Mouse (Mus musculus) CH12F3 (cell line): ENCODE data around the gene Ranbp9.

ENCODE experiments used
- in situ Hi-C: fragments of 300-500 bp; cut with MboI; formaldehyde crosslinking; loops from 2 replicates; pipeline ENCODE4 v1.14.3; 2020; ENCODE audit warnings: low sequenced_read_pairs

Ranbp9 gene

DNA sequence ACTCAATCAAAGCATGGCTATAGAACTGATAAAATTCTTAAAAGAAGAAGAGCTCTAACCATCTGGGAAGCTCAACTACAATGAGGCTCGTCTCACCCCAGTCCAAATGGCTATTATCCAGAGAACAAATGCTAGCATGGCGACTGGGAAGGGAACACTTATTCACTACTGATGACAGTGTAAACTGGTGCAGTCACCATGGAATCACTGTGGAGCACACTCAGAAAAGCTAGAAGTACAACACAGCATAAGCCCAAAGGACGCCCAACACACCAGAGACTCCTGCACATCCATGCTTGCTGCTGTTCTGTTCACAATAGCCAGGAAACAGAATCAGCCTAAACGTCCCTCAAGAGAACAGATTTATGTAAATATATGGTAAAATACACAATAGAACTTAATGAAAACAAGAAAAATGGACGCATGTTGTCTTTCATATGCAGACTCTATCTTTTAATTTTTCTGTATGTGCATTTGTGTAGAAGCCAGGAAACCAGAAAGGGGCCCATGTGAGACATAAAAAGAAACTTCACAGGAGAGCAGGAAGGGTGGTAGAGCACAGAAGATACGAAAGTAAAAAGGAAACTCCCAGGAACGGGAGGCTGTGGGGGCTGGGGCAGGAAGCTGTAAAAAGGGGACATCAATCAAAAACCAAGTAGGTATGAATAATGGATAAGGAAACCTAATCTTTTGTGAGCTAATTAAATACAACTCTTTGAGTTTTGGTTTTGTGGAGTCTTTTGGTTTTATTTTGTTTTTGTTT is 28.1 kb downstream of the Ranbp9 start:
- in situ Hi-C loops = no loop called here

DNA sequence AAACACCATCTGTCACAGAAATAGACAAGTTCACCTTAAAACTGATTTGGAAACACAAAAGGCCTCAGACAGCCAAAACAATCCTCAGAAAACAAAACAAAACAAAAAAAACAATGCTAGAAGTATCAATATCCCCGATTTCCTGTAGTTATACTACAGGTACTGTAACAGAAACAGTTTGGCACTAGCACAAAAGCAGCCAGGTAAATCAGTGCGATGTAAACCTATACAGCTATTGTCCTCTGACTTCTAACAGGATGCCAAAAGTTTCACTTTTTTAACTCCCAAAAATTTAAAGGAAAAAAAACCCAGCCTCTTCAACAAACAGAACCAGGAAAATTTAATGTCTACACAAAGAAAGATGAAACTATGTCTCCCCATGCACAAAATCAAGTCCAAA is 28.9 kb downstream of the Ranbp9 start:
- in situ Hi-C loops = no loop called here

DNA sequence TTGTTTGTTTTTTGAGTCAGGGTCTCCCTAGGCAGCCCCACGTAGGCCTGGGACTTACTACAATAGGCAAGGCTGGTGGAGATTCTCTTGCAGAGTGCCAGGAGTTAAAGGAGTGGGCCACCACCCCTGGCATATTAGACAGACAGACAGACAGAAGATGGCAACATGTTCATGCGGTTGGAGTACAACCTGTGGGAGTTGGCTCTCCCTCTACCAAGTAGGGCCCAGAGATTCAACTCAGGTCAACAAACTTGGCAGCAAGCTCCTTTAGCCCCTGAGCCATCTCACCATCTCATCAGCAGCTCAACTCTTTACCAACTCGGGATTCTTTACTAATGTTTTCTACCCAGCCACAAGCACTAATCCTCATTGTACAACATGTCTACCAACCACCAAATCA is 30.4 kb downstream of the Ranbp9 start:
- in situ Hi-C loops = no loop called here

DNA sequence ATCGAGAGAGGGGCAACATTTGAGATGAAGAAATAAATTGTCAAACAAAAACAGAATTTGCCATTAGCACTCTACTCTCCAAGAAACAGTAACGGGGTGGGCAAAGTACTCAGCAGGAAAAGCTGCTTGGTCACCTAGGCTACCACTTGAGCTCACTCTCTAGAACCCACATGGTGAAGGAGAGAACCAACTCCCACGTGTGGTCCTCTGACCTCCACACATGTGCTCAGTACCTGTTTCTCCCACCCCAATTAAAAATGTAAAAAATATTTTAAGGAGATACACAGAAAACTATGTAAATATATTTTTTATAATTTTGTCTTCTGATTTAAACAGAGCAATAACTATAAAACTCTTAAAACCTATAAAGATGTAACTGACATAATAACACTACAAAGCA is 33.4 kb downstream of the Ranbp9 start:
- in situ Hi-C loops = no loop called here

- in situ Hi-C loops = no loop called here
Observed at GRCm38 (mm10) chr13:43445754-43446153, 35.3 kb downstream of the Ranbp9 start.

- in situ Hi-C loops = no loop called here
Observed at GRCm38 (mm10) chr13:43444717-43445116, 36.4 kb downstream of the Ranbp9 start.

GRCm38 (mm10) chr13:43443706-43444105 is 37.4 kb downstream of the Ranbp9 start:
- in situ Hi-C loops = no loop called here

DNA sequence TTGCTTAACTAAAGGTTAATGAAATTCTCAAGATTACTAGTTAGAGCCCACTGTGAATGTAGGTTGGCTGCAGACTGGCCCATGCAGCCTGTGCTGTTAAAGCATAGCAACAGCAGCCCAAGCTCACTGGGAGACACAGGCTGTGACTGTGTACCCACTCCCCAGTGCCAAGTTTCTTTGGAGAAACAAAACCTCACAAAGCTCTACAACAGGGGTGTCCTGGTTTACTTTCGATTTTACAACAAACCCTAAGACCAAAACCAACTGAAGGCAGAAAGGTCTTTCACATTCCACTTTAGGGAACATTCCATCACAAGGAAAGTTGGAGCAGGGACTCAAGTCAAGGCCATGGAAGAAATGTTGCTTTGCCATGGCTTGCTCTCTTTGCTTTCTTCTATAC is 38.5 kb downstream of the Ranbp9 start:
- in situ Hi-C loops = no loop called here

GRCm38 (mm10) chr13:43440376-43440775 is 40.7 kb downstream of the Ranbp9 start:
- in situ Hi-C loops = no loop called here

DNA sequence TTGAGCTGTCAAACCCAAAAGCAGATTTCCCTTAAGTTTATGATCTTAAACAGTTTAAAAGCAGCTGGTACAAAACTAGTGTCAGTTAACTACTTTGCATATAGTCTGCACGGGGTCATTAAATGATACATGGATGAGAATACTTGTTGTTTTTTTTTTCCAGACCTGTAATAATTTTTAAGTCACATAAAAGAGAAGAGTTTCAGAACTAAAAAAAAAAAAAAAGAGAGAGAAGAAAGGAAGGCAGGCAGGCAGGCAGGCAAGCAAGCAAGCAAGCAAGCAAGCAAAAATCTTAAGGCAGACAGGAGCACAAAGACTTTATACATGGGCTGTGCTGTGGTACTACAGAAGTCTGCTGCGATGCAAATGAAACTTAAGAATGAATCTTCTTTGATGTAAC is 47.7 kb downstream of the Ranbp9 start:
- in situ Hi-C loops = no loop called here

DNA sequence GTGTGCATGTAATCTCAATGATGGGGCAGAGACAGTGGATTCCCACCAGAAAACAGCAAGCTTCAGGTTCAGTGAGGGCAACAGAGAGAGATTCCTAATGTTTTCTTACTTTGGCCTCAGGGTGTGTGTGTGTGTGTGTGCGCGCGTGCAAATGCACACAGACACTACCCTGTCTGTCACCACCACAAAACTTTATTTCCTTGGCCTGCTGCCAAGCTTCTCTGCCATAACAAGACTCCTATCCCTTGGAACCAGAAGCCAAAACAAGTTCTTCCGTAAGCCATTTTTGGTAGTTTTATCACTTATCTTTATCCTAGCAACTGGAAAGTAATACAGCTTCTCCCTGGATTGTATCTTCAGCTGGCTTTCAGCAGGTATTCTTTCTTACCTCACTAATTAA is 52.6 kb downstream of the Ranbp9 start:
- in situ Hi-C loops = no loop called here

GRCm38 (mm10) chr13:43415249-43415648 is 65.8 kb downstream of the Ranbp9 start:
- in situ Hi-C loops = no loop called here

DNA sequence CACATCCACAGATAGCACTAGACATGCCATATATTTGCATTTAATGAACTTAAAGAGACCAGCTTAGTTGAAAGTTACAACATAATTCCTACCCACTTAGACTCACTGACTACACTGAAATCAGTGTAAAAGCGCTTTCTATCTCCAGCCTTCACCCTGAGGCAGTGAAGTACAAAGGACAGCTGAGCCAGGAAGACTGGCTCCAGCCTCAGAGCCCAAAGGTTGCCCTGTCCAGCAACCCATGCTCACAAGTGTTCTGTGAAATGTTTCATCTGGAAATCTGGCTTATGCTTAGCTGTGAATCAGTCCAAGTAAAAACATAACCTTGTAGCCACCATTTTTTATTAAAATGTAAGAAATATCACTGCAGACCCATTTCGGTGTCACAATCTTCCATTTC is 67.5 kb downstream of the Ranbp9 start:
- in situ Hi-C loops = no loop called here

GRCm38 (mm10) chr13:43412311-43412710 is 68.8 kb downstream of the Ranbp9 start:
- in situ Hi-C loops = no loop called here

GRCm38 (mm10) chr13:43399576-43399975 is 81.5 kb downstream of the Ranbp9 start:
- in situ Hi-C loops = no loop called here

GRCm38 (mm10) chr13:43398297-43399080 is 82.6 kb downstream of the Ranbp9 start, which contains the start of gene Nol7:
Nol7 (plus strand) TSS chr13:43398390.
- in situ Hi-C loops = no loop called here

GRCm38 (mm10) chr13:43397700-43398296 is 83.3 kb downstream of the Ranbp9 start:
- in situ Hi-C loops = no loop called here

DNA sequence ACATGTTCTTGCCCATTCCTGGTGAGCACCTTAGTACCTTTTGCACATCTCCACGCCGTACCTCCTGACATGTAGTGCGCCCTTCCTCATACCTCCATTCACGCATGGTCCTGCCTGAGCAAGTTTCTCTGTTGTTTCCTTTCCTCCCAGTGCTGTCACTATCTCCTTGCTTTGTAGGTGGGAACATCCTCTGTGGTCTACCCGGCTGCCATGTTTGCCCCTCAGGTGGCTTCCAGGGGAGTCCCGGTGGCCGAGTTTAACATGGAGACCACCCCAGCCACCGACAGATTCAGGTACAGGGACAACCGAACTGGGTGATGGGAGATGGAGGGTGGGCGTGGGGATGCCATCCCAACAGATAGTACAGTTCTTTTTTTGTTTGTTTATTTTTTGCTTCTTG is 95.8 kb downstream of the Ranbp9 start:
- in situ Hi-C loops = no loop called here

GRCm38 (mm10) chr13:43379989-43380388 is 101.1 kb downstream of the Ranbp9 start:
- in situ Hi-C loops = no loop called here

DNA sequence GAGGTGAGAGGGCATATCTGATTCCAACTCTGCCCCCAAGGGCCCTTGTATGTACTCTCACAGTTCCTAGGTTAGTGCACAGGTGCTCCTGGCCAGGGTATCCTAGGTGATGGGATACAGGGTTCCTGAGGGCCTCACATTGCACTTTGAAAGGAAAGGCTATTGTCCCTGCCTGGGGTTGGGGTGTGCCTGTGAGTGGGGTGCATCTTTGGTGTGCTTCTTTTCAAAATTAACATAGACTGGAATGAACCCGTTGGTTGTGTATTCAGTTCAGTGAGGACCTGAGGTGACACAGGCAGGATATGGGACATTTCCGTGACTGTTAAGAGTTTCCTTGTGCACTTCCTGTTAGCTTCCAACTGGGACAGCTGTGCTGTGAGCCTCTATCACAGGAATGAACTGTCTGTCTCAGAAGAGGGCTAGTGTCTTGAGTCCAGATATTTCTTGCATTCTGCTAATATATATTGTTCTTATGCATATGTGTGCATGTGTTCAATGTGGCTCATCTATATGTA is 106.1 kb downstream of the Ranbp9 start:
- in situ Hi-C loops = no loop called here

GRCm38 (mm10) chr13:43374205-43374604 is 106.9 kb downstream of the Ranbp9 start:
- in situ Hi-C loops = no loop called here

- in situ Hi-C loops = no loop called here
Observed at GRCm38 (mm10) chr13:43372892-43373291, 108.2 kb downstream of the Ranbp9 start.
